Mouse (Mus musculus) testis, postnatal 10 days (tissue): ENCODE results near the gene Zfp709.
"Not testable (repeated sequence)": the region's sequence is repeated elsewhere in the genome, so short reads cannot be mapped to it uniquely, and the experiment has no call there.

Experiments
- DNase-seq: peaks from one replicate; pipeline ENCODE4 v3.0.0; 2021; ENCODE audit warnings: low spot score

Zfp709 gene

GRCm38 (mm10) chr8:71881618-71882274, at the start of gene Zfp709:
Gene Zfp709 (plus strand): TSS chr8:71882019.
- peak; percentile 73 for DNase-seq

DNA sequence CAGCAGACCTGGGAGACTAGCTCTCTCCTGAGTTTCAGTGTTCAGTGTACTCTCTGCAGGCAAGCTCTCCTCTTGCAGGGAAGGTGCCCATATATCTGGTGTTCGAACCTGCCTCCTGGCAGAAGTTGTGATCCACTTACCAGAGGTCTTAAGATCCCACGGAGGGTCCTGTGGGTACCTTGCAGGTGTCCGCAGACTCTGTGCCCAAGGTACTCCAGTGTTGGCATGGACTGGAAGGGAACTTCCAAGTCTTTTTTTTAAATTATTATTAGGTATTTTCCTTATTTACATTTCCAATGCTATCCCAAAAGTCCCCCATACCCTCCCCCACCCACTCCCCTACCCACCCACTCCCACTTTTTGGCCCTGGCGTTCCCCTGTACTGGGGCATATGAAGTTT, 43.6 kb upstream of the Zfp709 start:
- DNase-seq = not testable (repeated sequence)

DNA sequence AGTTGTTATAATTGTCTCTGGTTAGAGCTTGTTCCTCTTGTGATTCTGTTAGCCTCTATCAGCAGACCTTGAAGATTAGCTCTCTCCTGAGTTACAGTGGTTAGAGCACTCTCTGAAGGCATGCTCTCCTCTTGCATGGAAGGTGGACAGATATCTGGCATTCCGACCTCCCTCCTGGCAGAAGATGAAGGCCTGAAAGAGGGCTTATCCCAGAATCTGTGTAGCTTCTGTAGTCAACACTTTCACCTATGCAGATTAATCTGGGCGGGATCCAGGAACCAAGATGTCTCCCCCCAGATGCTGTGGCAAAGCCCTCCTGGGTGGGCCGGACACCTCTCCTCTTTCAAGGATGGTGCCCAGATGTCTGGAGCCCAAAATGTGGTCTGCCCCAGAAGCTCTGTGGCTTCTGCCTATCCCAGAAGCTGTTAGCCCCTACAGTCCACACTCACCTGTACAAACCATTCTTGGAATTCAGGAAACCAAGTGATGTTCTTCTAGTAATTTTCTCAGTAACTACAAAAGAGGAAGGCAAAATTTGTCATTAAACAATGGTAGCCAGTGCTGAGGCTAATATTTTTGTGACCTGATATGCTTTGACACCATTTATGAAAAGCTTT, 40.5 kb upstream of the Zfp709 start:
- DNase-seq = not testable (repeated sequence)

DNA sequence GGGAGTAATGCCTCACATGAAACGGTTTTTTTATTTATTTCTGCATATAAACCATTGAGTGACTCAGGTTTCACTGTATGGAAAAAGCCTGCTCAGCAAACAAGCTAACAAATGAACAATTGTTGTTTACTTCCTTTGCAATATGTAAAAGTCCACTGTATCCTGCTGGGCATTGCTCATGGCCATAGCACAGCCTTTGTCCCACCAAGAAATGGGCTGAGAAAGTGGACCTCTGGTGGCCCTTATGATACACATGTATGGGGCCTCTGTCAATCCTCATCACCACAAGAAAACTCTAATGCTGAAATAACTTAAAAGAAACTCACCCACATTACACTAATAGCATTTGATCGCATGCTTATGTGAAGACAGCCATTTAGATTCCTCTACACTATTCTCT, 39.3 kb upstream of the Zfp709 start:
- not testable (repeated sequence) for DNase-seq

- not testable (repeated sequence) for DNase-seq
These were observed 37.4 kb upstream of the Zfp709 start for GRCm38 (mm10) chr8:71844453-71844852.

GRCm38 (mm10) chr8:71845993-71846483, 35.8 kb upstream of the Zfp709 start:
- not testable (repeated sequence) for DNase-seq

DNA sequence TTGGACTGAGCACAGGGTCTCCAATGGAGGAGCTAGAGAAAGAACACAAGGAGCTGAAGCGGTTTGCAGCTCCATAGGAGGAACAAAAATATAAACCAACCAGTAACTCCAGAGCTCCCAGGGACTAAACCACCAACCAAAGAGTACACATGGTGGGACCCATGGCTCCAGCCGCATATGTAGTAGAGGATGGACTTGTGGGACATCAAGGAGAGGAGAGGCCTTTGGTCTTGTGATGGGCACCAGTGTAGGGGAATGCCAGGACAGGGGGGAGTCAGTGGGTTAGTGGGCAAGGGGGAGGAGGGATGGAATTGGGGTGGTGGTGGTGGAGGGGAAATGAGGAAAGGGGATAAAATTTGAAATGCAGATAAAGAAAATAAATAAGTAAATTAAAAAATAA, 35.1 kb upstream of the Zfp709 start:
- DNase-seq = not testable (repeated sequence)

- not testable (repeated sequence) for DNase-seq
These were observed 30.8 kb upstream of the Zfp709 start for GRCm38 (mm10) chr8:71851014-71851413.

DNA sequence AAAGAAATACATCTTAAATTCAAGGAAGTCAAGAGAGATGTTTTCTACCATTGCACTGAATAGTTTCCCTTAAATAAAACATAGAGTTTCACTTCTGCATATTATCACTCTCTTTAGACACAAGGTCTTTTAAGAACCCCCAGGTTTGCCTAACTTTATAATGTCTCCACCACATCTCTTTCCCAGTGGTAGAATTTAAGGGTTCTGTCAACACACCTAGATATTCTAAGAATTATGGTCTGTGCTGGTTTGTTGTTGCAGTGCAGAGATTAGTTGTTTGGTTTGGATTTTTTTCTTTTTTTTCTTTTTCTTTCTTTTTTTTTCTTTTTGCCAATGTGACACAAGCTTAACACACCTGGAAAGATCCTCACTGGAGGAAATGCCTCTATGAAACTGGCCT, 28.5 kb upstream of the Zfp709 start:
- not testable (repeated sequence) for DNase-seq

DNA sequence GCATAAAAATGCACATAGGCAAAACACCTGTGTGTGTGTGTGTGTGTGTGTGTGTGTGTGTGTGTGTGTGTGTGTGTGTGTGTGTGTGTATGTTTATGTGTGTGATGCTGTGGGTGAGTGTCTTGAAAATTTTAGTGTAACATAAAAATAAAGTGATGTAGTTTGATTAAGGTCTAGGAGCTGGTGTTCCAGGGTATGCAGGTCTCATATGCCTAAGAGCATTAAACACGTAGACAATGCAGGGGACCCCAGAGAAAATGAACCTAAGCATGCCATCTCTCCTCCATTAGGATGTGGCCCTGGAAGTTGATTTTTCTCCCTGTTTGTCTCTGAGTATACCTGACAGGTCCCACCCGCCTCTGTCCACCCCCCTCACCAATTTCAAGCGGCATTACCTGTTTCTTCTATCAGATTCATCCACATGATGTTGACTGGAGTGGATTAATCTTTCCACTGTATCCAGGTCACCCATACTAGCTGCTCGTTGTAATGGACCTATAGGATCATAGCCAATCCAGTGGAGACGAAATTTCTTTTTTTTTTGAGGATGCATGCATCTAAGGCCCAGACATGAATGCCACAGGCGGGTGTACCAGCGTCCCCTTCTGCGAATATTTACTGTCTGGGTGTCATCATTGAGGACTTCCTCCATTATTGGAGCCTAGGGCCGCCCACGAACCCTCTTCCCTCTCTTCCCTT, 25.0 kb upstream of the Zfp709 start:
- DNase-seq = not testable (repeated sequence)

DNA sequence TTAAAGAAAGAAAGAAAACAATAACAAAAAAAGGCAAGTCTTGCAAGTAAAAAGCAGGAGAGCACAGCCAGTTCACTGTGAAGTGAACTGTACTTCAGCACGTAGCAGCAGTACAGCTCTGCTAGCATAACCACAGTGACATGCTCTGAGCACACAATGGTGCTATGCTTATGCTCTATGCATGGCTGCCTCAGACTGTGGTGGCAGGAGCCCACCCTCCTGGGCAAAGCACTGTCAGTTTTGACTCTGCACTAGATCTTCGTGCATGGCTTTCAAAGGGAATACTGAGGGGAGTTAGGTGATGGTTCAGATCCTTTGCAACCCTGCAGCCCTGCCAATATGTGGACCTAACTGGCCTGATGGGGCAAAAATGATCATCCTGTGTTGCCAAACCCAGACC, 24.5 kb upstream of the Zfp709 start:
- DNase-seq = not testable (repeated sequence)

DNA sequence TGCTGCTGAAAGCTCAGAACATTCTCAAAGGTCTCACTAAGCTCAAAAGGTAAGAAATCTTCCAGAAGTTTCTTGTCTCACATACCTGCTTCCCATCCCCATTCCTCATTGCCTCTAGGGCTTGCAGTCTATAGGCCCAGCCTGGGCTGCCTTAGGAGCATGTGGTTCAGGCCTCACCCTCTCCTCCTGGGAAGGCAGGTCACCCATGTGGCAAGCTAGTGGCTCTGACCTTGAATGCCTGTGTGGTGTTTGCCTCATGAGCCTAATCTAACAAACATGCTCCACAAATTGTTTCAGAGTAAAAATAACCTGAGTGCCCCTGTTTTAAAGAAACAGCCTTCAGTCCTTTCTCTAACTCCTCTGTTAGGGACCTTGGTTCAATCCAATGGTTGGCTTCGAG, 20.3 kb upstream of the Zfp709 start:
- DNase-seq = not testable (repeated sequence)

DNA sequence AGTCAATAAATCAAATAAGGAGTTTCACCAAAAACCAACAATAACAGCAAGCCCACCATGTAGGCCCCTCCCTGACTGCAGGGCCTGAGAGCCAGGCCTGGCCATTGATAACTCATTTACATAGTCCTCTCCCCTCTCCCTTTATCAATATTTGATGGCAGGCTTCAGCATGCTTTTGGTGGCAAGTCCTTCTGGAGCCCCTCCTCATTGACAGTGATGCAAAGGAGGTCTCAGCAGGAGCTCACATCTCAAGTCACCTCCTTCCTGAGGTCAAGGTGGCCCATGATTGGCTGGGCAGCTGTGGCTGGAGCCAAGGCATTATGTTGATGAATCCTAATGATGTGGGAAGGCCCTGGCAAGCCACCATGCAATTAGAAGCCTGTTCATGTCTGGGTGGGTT, 19.8 kb upstream of the Zfp709 start:
- not testable (repeated sequence) for DNase-seq

DNA sequence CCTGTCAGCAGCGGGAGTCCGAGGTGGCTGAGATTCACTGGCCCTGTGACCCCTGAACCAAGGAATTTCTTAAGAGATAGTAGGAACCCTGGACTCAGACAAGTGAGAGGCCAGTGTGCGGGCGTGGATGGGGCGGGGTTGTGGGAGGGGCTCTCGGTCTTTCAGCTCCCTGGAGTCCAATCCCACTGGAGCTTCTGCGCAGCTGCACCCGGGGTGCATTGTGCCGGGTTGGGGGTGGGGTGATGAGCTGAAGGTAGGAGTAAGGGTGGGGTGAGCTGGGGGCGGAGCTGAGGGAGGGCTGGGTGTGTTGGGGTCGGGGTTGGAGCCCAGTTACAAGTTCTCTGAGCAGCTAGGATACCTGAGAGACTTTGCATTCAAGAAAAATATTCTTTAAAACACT, 18.8 kb downstream of the Zfp709 start:
- not testable (repeated sequence) for DNase-seq

- DNase-seq = not testable (repeated sequence)
These were observed 21.3 kb downstream of the Zfp709 start for GRCm38 (mm10) chr8:71903084-71903483.

- no peak for DNase-seq
These were observed 25.0 kb downstream of the Zfp709 start for GRCm38 (mm10) chr8:71906809-71907208.

GRCm38 (mm10) chr8:71907798-71908257, 26.0 kb downstream of the Zfp709 start:
- no peak for DNase-seq

DNA sequence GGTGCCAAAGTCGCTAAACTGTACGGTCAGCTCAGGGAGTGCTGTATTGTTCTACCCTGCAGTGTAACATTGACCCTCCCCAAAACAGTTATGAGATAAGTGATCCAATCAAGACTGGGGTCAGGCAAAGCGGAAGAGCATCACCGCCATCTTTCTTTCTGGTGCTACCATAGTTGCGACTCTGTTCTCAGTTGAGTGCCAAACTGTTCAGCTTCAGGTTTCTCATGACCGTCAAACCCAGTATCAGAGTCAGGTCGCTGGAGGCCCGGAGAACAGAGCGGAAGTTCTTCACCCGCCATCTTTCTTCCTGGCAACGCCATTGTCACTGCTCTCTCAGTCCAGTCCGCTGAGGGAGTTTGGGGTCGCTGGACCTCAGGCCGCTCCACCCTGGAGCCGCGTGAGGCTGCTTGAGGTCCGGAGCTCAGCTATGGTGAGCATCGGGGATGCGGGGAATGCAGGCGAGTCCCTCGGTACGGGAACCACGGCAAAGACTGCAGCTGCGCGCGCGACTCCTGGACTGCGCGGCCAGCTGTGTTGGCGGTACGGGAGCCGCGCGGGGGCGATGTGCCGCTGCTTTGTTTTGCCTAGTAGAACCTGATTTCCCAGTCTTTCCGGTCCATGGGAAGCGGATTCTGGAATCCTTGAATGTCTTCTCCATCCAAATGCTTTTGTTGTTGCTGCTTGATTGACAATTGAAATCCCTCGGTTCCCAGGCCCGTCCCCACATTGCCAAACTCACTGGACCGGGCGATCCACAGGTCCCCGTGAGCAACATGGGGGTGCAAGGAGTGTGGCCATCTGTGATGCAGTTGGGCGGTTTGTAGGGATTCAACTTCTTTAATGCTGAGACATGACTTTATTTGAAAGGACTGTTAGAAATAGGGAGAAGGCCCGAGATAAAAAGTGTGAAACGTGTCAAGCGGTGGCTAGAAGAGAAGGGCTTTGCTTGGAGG, 26.8 kb downstream of the Zfp709 start, which contains the start of the genes Zfp882 and Zfp617:
TSS of gene Zfp882 (plus strand) at position 300 of the 953 bp plus-strand sequence.
TSS of gene Zfp617 (plus strand) at position 327 of the 953 bp plus-strand sequence.
- peak; percentile 88 for DNase-seq

DNA sequence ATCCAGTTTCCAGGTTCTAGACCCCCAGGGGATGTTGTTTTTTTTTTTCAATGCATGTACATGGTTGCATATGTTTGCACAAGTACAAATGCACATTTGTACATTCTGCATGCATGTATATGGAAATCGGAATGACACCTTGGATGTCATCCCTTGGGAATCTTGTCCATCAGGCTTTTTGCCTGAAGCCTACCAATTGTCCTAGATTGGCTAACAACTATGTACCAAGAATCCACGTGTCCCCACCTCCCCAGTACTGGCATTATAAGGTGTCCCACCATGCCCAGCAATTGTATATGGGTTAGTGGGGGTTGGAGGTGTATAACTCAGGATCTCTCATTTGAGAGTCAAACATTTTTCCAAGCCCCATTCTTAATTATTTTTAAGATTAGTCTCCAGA, 30.5 kb downstream of the Zfp709 start:
- no peak for DNase-seq

DNA sequence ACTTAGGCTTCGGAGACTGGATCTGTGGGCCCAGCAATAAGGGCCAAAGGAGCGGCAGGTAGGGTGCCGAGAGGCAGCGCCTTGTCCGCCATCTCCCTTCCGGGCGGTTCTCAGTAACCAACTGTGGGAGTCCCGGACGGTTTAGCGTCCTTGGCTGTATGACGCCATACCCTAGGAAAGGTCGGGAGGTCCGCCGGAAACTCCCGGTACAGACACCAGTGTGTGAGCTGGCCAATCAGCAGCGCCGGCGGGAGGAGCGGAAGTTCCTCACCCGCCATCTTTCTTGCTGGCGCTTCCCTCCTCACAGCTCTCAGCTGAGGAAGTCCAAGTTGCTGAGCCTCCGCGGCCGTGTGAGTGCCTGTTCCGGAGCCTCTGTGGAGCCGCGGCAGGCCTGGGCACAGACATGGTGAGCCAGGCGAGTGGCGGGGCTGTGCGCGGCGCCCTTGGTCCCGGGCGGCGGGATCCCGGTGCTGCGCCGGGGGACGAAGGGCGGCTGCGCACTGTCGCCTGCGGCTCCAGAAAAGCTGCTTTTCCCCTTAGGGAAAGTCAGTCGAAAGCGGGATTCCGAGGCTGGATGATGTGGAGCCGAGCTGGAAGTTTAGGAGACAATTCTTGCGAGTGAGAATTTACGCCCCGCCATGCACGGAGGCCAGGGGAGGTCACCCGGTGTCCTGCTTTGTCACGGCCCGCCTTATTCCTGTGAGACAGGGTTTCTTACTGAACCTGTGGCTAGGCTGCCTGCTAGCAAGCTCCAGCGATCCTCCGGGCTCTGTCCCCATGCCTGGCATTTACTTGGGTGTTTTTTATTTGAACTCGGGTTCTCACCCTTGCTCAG, 41.0 kb downstream of the Zfp709 start:
- DNase-seq = peak; percentile 89

DNA sequence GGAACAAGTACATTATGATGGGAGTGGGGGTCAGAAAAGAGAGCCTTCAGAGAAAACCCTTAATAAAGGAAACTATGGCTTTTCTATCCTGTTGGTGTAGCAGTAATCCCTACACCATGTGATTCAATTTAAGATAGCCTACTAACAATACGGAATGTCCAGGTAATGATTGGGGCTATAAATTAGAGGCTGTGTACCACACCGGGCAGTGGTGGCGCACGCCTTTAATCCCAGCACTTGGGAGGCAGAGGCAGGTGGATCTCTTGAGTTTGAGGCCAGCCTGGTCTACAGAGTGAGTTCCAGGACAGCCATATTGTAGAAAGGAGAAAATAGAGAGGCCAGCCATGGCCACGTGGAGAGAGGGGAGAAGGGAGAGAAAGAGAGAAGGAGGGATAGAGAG, 44.0 kb downstream of the Zfp709 start:
- DNase-seq = no peak
